Mouse (Mus musculus) MEL (cell line): ENCODE measurements at regions not wholly inside any gene's neighbourhood (a gene's known extent, or its start where the extent isn't known, plus 50 kb on each side); places are given as distances from the start of the nearest gene placed in this dataset.

Experiments
- CTCF ChIP-seq, 3 experiments: IDR thresholded peaks in 2 of 3; conservative IDR thresholded peaks in 1 of 3; 2 replicates each; pipeline ENCODE4 v1.5.1; 2011 to 2012; ENCODE audit warnings: low read length in 3 of 3, low read depth in 2 of 3, mild to moderate bottlenecking in 2 of 3, improper control_type of control experiment in 1 of 3, inconsistent platforms in 1 of 3, mixed read lengths in 1 of 3, moderate library complexity in 1 of 3; ENCODE audit not compliant: control insufficient read depth in 1 of 3, insufficient read depth in 1 of 3, poor library complexity in 1 of 3, severe bottlenecking in 1 of 3
- JUND ChIP-seq: IDR thresholded peaks from 2 replicates; pipeline ENCODE4 v1.6.1; 2011; ENCODE audit warnings: low read depth, mild to moderate bottlenecking, improper control_type of control experiment, low read length
- TCF12 ChIP-seq: IDR thresholded peaks from 2 replicates; pipeline ENCODE4 v1.6.1; 2014; ENCODE audit warnings: low read depth, mild to moderate bottlenecking, inconsistent platforms, low read length, improper control_type of control experiment, moderate library complexity

DNA sequence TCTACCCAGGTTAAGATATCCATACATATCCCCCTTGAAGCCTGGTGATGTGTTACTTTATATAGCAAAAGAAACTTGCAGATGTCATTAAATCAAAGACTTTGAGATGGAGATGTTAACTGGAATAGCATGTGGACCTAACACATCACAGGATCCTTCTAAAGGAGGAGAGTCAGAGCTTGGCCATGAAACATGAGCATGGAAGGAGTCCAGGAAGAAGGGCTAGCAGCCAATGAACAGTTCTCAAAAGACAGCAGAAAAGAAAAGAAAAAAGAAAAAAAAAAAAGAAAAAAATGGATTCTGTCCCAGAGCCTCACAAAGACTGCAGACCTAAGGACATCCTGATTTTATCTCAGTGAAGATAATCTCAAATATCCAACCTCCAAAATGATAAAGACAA is 734.1 kb upstream of the A1bg start:
- TF ChIP-seq CTCF (IDR thresholded peaks at IDR 0.05 in 2 of 3, conservative IDR thresholded peaks at IDR 0.05 in 1 of 3; ENCODE audit: control insufficient read depth in 1 of 3, insufficient read depth in 1 of 3, low read depth in 2 of 3, low read length in 3 of 3, poor library complexity in 1 of 3, severe bottlenecking in 1 of 3), result no peak
- TF ChIP-seq TCF12, result no peak
- no peak for TF ChIP-seq JUND
